In the genomic region with DNA sequence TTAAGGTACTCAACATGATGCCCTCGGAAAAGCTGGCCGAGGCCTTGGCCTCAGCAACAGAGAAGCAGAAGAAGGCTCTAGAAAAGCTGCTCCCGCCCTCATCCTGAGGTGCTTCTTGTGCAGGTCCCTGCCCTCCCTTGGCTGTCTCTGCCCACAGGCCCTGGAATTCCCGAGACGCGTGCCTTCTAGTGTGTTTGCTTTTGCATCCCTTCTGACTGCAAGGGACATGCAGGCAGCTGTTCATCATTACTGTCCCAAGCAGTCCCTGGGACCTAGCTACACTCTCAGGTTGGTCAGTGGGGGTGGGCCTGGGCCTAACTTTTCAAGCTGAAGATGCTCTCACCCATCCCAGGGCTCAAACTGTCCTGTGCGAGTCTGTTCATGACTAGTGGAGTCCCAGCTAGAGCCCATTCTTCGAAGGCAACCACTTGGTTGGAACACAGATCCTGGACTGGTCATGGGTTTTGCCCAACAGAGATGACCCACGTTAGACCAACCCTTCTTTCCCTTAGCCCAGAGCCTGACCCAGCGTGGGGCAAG, we compare ENCODE assay signal across 12 mouse cellular contexts. TPM values are rescaled to one million over a fixed set of nuclear protein-coding genes. Genes with fewer than 3 reads are reported as not detected.
DNase-seq lines count a peak whose midpoint lies in the region; ATAC-seq and TF ChIP-seq lines count a peak whose summit lies in the region.
"Had no signal": no experiment of that assay in that cellular context is flagged by ENCODE, and none has a peak within 500 bp of the region (broad histone marks: within the 10 kb centered on the region; RNA-seq: fewer than 3 reads in every experiment).

No protein-coding gene starts in this region.

- no peak overlapping the region for H3K4me3 ChIP-seq in heart, postnatal 0 days (ENCODE audit: low read depth, low read length)
- peak overlapping the region; percentile 69; the same call in 1 of the 2 replicates for H3K4me3 ChIP-seq in midbrain, embryonic 12.5 days
- H3K4me3 ChIP-seq in midbrain, postnatal 0 days (ENCODE audit: low read depth, low read length), result no peak overlapping the region
- no peak overlapping the region for H3K4me3 ChIP-seq in hindbrain, embryonic 16.5 days (ENCODE audit: low read length)
- H3K4me3 ChIP-seq in stomach, embryonic 16.5 days (replicated peaks; ENCODE audit: low read length), result no peak overlapping the region

- H3K27me3 ChIP-seq in heart, postnatal 0 days (ENCODE audit: control insufficient read depth, insufficient read depth, low read length), result no peaks in the 10 kb centered on the region
- no peaks in the 10 kb centered on the region for H3K27me3 ChIP-seq in midbrain, embryonic 12.5 days
- no peaks in the 10 kb centered on the region for H3K27me3 ChIP-seq in midbrain, postnatal 0 days (ENCODE audit: insufficient read depth, low read length)
- no peaks in the 10 kb centered on the region for H3K27me3 ChIP-seq in hindbrain, embryonic 16.5 days (replicated peaks; ENCODE audit: control insufficient read depth, insufficient read depth, low read length)
- no peaks in the 10 kb centered on the region for H3K27me3 ChIP-seq in stomach, embryonic 16.5 days (ENCODE audit: control insufficient read depth, insufficient read depth, low read length)

- H3K27ac ChIP-seq in heart, postnatal 0 days (ENCODE audit: low read depth), result no peak overlapping the region
- H3K27ac ChIP-seq in midbrain, embryonic 12.5 days (replicated peaks), result no peak overlapping the region
- H3K27ac ChIP-seq in midbrain, postnatal 0 days (ENCODE audit: low read depth, low read length), result no peak overlapping the region
- no peak overlapping the region; the same call in 1 of the 2 replicates for H3K27ac ChIP-seq in hindbrain, embryonic 16.5 days (ENCODE audit: low read depth, low read length)
- no peak overlapping the region for H3K27ac ChIP-seq in stomach, embryonic 16.5 days (ENCODE audit: low read length)

- no peaks in the 10 kb centered on the region for H3K9me3 ChIP-seq in heart, postnatal 0 days (replicated peaks; ENCODE audit: control insufficient read depth, low read length)
- no peaks in the 10 kb centered on the region for H3K9me3 ChIP-seq in midbrain, embryonic 12.5 days
- H3K9me3 ChIP-seq in midbrain, postnatal 0 days (ENCODE audit: low read length), result no peaks in the 10 kb centered on the region
- H3K9me3 ChIP-seq in hindbrain, embryonic 16.5 days (ENCODE audit: control insufficient read depth, low read length), result no peaks in the 10 kb centered on the region
- H3K9me3 ChIP-seq in stomach, embryonic 16.5 days (replicated peaks; ENCODE audit: control insufficient read depth, low read length), result no peaks in the 10 kb centered on the region

- H3K36me3 ChIP-seq in heart, postnatal 0 days (replicated peaks; ENCODE audit: control insufficient read depth, insufficient read depth, low read length), result peaks cover 68% of the 10 kb centered on the region
- peaks cover 74% of the 10 kb centered on the region for H3K36me3 ChIP-seq in midbrain, embryonic 12.5 days
- H3K36me3 ChIP-seq in midbrain, postnatal 0 days (ENCODE audit: insufficient read depth, low read length), result peaks cover 57% of the 10 kb centered on the region
- H3K36me3 ChIP-seq in hindbrain, embryonic 16.5 days (ENCODE audit: control insufficient read depth, insufficient read depth, low read length), result peaks cover 35% of the 10 kb centered on the region
- peaks cover 31% of the 10 kb centered on the region for H3K36me3 ChIP-seq in stomach, embryonic 16.5 days (ENCODE audit: control insufficient read depth, insufficient read depth, low read length)

- H3K9ac ChIP-seq in heart, postnatal 0 days (replicated peaks; ENCODE audit: low read depth, low read length), result peak overlapping the region; percentile 94; the same call in 1 of the 2 replicates
- H3K9ac ChIP-seq in midbrain, embryonic 12.5 days (replicated peaks), result no peak overlapping the region
- no peak overlapping the region for H3K9ac ChIP-seq in midbrain, postnatal 0 days (replicated peaks; ENCODE audit: low read length, poor library complexity, severe bottlenecking)
- no peak overlapping the region; the same call in 1 of the 2 replicates for H3K9ac ChIP-seq in hindbrain, embryonic 16.5 days (ENCODE audit: low read depth, low read length)
- peak overlapping the region; percentile 97 for H3K9ac ChIP-seq in stomach, embryonic 16.5 days (ENCODE audit: low read length)

- H3K4me2 ChIP-seq in heart, postnatal 0 days (ENCODE audit: low read depth, low read length), result no peak overlapping the region
- peak overlapping the region; percentile 88 for H3K4me2 ChIP-seq in midbrain, embryonic 12.5 days (replicated peaks)
- H3K4me2 ChIP-seq in midbrain, postnatal 0 days (ENCODE audit: low read depth, low read length, poor library complexity, severe bottlenecking), result no peak overlapping the region
- peak overlapping the region; percentile 76 for H3K4me2 ChIP-seq in hindbrain, embryonic 16.5 days (ENCODE audit: low read length)
- peak overlapping the region; percentile 85; the same call in 1 of the 2 replicates for H3K4me2 ChIP-seq in stomach, embryonic 16.5 days (ENCODE audit: low read depth, low read length)

- intact Hi-C loops in heart, postnatal 14 days (cut with DNase I), result no loop called here

- TF ChIP-seq CTCF in heart, postnatal 0 days (IDR thresholded peaks at IDR 0.05; ENCODE audit: low read depth), result no peak
- no peak for TF ChIP-seq CTCF in midbrain, postnatal 0 days (IDR thresholded peaks at IDR 0.05)

- 90% methylated on average over 10 of the region's 10 CpGs for WGBS in heart, postnatal 0 days
- 95% methylated on average over 10 of the region's 10 CpGs for WGBS in midbrain, embryonic 12.5 days
- 91% methylated on average over 10 of the region's 10 CpGs for WGBS in midbrain, postnatal 0 days
- 89% methylated on average over 10 of the region's 10 CpGs for WGBS in hindbrain, embryonic 16.5 days
- WGBS in stomach, embryonic 16.5 days, result 82% methylated on average over 10 of the region's 10 CpGs

- peaks cover 11% of the 10 kb centered on the region for H3K4me1 ChIP-seq in heart, postnatal 0 days (ENCODE audit: control insufficient read depth, insufficient read depth)
- H3K4me1 ChIP-seq in midbrain, embryonic 12.5 days, result peaks cover 17% of the 10 kb centered on the region
- peaks cover 5% of the 10 kb centered on the region; the same call in 1 of the 2 replicates for H3K4me1 ChIP-seq in midbrain, postnatal 0 days (ENCODE audit: insufficient read depth, low read length)
- peaks cover 13% of the 10 kb centered on the region for H3K4me1 ChIP-seq in hindbrain, embryonic 16.5 days (ENCODE audit: control insufficient read depth, insufficient read depth, low read depth, low read length)
- peaks cover 13% of the 10 kb centered on the region for H3K4me1 ChIP-seq in stomach, embryonic 16.5 days (ENCODE audit: control insufficient read depth, insufficient read depth, low read length)

- TF ChIP-seq EP300 in heart, postnatal 0 days (IDR thresholded peaks at IDR 0.05; ENCODE audit: low read depth), result no peak

- no peak for ATAC-seq in heart, postnatal 0 days (ENCODE audit: insufficient read depth, low read depth)
- ATAC-seq in midbrain, embryonic 12.5 days (ENCODE audit: low FRiP score, low read depth), result no peak
- no peak for ATAC-seq in midbrain, postnatal 0 days (ENCODE audit: low FRiP score)
- ATAC-seq in hindbrain, embryonic 16.5 days, result no peak
- no peak for ATAC-seq in stomach, embryonic 16.5 days (ENCODE audit: insufficient read depth, low FRiP score)
- no peak for ATAC-seq in inflammation-experienced regulatory T-cells, adult 6 months

- DNase-seq in heart, postnatal 0 days (ENCODE audit: low spot score), result no peak
- DNase-seq in heart, postnatal 14 days, result no peak
- no peak for DNase-seq in midbrain, postnatal 0 days (ENCODE audit: low spot score)
- DNase-seq in urinary bladder, postnatal 25 days (ENCODE audit: low spot score), result no peak
- DNase-seq: adrenal gland, postnatal 36 days; right cerebral cortex, postnatal 4 days had no signal

RNA-seq across cellular contexts. Expression of a gene that starts 1.8 kb away (rescaled TPM):
- total RNA-seq in heart, postnatal 0 days (2014; rRNA removed; ENCODE audit: low replicate concordance), result 35.5 and 44.0 TPM in 2 replicates
- 96.0 and 101 TPM in 2 replicates for polyA plus RNA-seq in heart, postnatal 0 days (2015; fragmentation: Nextera tagmentation; extraction: Ambion mirVana)
- total RNA-seq in heart, postnatal 14 days (2021), result 10 to 100 TPM; 31.4 to 32.3 TPM
- 117 and 124 TPM in 2 replicates for polyA plus RNA-seq in midbrain, embryonic 12.5 days (2016; fragmentation: Nextera tagmentation; extraction: Ambion mirVana)
- total RNA-seq in midbrain, postnatal 0 days (2014; rRNA removed), result 46.7 and 48.6 TPM in 2 replicates
- 103 and 117 TPM in 2 replicates for polyA plus RNA-seq in midbrain, postnatal 0 days (2015; fragmentation: Nextera tagmentation; extraction: Ambion mirVana)
- 132 and 137 TPM in 2 replicates for polyA plus RNA-seq in hindbrain, embryonic 16.5 days (2015; fragmentation: Nextera tagmentation; extraction: Ambion mirVana)
- 125 and 136 TPM in 2 replicates for polyA plus RNA-seq in stomach, embryonic 16.5 days (2015; fragmentation: Nextera tagmentation; extraction: Ambion mirVana)
- 10 to 100 TPM; 81.2 to 97.1 (median 91.3) TPM for polyA plus RNA-seq in inflammation-experienced regulatory T-cells, adult 6 months (2017; shearing (Covaris generic))

RNA-seq across cellular contexts. Expression of a gene that starts 23.6 kb away (rescaled TPM):
- 18.0 and 22.7 TPM in 2 replicates for total RNA-seq in heart, postnatal 0 days (2014; rRNA removed; ENCODE audit: low replicate concordance)
- polyA plus RNA-seq in heart, postnatal 0 days (2015; fragmentation: Nextera tagmentation; extraction: Ambion mirVana), result 18.6 and 21.2 TPM in 2 replicates
- 10 to 100 TPM; 15.3 to 16.3 TPM for total RNA-seq in heart, postnatal 14 days (2021)
- polyA plus RNA-seq in midbrain, embryonic 12.5 days (2016; fragmentation: Nextera tagmentation; extraction: Ambion mirVana), result 66.8 and 68.2 TPM in 2 replicates
- 36.7 and 62.2 TPM in 2 replicates for total RNA-seq in midbrain, postnatal 0 days (2014; rRNA removed)
- polyA plus RNA-seq in midbrain, postnatal 0 days (2015; fragmentation: Nextera tagmentation; extraction: Ambion mirVana), result 44.3 and 46.9 TPM in 2 replicates
- polyA plus RNA-seq in hindbrain, embryonic 16.5 days (2015; fragmentation: Nextera tagmentation; extraction: Ambion mirVana), result 68.6 and 71.5 TPM in 2 replicates
- 48.6 and 54.3 TPM in 2 replicates for polyA plus RNA-seq in stomach, embryonic 16.5 days (2015; fragmentation: Nextera tagmentation; extraction: Ambion mirVana)
- 10 to 100 TPM; 24.4 to 60.3 (median 46.9) TPM for polyA plus RNA-seq in inflammation-experienced regulatory T-cells, adult 6 months (2017; shearing (Covaris generic))

RNA-seq across cellular contexts. Expression of a gene that starts 54.3 kb away (rescaled TPM):
- total RNA-seq in heart, postnatal 0 days (2014; rRNA removed; ENCODE audit: low replicate concordance), result 214 and 223 TPM in 2 replicates
- 138 and 159 TPM in 2 replicates for polyA plus RNA-seq in heart, postnatal 0 days (2015; fragmentation: Nextera tagmentation; extraction: Ambion mirVana)
- total RNA-seq in heart, postnatal 14 days (2021), result 100 to 1,000 TPM; 151 to 161 TPM
- polyA plus RNA-seq in midbrain, embryonic 12.5 days (2016; fragmentation: Nextera tagmentation; extraction: Ambion mirVana), result 83.2 and 88.5 TPM in 2 replicates
- total RNA-seq in midbrain, postnatal 0 days (2014; rRNA removed), result 199 and 221 TPM in 2 replicates
- 117 and 127 TPM in 2 replicates for polyA plus RNA-seq in midbrain, postnatal 0 days (2015; fragmentation: Nextera tagmentation; extraction: Ambion mirVana)
- polyA plus RNA-seq in hindbrain, embryonic 16.5 days (2015; fragmentation: Nextera tagmentation; extraction: Ambion mirVana), result 133 and 140 TPM in 2 replicates
- polyA plus RNA-seq in stomach, embryonic 16.5 days (2015; fragmentation: Nextera tagmentation; extraction: Ambion mirVana), result 81.1 and 87.7 TPM in 2 replicates
- 10 to 100 TPM; 18.0 to 42.4 (median 35.7) TPM for polyA plus RNA-seq in inflammation-experienced regulatory T-cells, adult 6 months (2017; shearing (Covaris generic))

RNA-seq across cellular contexts. Expression of a gene that starts 57.3 kb away (rescaled TPM):
- total RNA-seq in heart, postnatal 0 days (2014; rRNA removed; ENCODE audit: low replicate concordance), result not detected in 2 replicates
- polyA plus RNA-seq in heart, postnatal 0 days (2015; fragmentation: Nextera tagmentation; extraction: Ambion mirVana), result not detected in 2 replicates
- not detected for total RNA-seq in heart, postnatal 14 days (2021)
- not detected in 2 replicates for polyA plus RNA-seq in midbrain, embryonic 12.5 days (2016; fragmentation: Nextera tagmentation; extraction: Ambion mirVana)
- not detected in 2 replicates for total RNA-seq in midbrain, postnatal 0 days (2014; rRNA removed)
- not detected in 2 replicates for polyA plus RNA-seq in midbrain, postnatal 0 days (2015; fragmentation: Nextera tagmentation; extraction: Ambion mirVana)
- polyA plus RNA-seq in hindbrain, embryonic 16.5 days (2015; fragmentation: Nextera tagmentation; extraction: Ambion mirVana), result not detected in 2 replicates
- not detected in 2 replicates for polyA plus RNA-seq in stomach, embryonic 16.5 days (2015; fragmentation: Nextera tagmentation; extraction: Ambion mirVana)
- not detected for polyA plus RNA-seq in inflammation-experienced regulatory T-cells, adult 6 months (2017; shearing (Covaris generic))
- total RNA-seq: adrenal gland, postnatal 36 days; gastrocnemius, adult 18-20 months; layer of hippocampus, adult 18-20 months had no signal

Comparison
In these comparisons a context has a peak if more than half of its experiments do, and no peak if none do; other contexts are left out.
1. H3K4me2 ChIP-seq: peak in midbrain, embryonic 12.5 days (single experiment), hindbrain, embryonic 16.5 days (single experiment) and stomach, embryonic 16.5 days (single experiment); none in heart, postnatal 0 days (single experiment) and midbrain, postnatal 0 days (single experiment).
2. H3K9ac ChIP-seq: peak in heart, postnatal 0 days (single experiment) and stomach, embryonic 16.5 days (single experiment); none in midbrain, embryonic 12.5 days (single experiment), midbrain, postnatal 0 days (single experiment) and hindbrain, embryonic 16.5 days (single experiment).